Mouse (Mus musculus) intestine, postnatal 0 days (tissue): ENCODE measurements around the gene Zfp74. TPM values are rescaled to one million over a fixed set of nuclear protein-coding genes. Genes with fewer than 3 reads are reported as not detected.
A peak's percentile ranks its signal among the peaks of the same experiment; 100 is the strongest.

Experiments
- ATAC-seq: fragments of 200-750 bp; cut with Nextera tagmentation; 2 replicates; pipeline ENCODE4 v1.8.0; 2017; ENCODE audit warnings: mild to moderate bottlenecking, moderate TSS enrichment, moderate library complexity
- H3K27ac ChIP-seq: fragments of 300-500 bp; sonication (generic); 2 replicates; pipeline ENCODE4 v1.5.1; 2014; ENCODE audit warnings: mild to moderate bottlenecking, low read depth, low read length, moderate library complexity
- H3K27me3 ChIP-seq: fragments of 300-500 bp; sonication (generic); replicated peaks from 2 replicates; pipeline ENCODE4 v1.6.1; 2014; ENCODE audit warnings: low read length, mixed read lengths; ENCODE audit not compliant: control insufficient read depth, insufficient read depth
- H3K36me3 ChIP-seq: fragments of 300-500 bp; sonication (generic); 2 replicates; pipeline ENCODE4 v1.6.1; 2014; ENCODE audit warnings: mild to moderate bottlenecking, moderate library complexity; ENCODE audit not compliant: control insufficient read depth, insufficient read depth
- H3K4me1 ChIP-seq: fragments of 300-500 bp; sonication (generic); replicated peaks from 2 replicates; pipeline ENCODE4 v1.6.1; 2014; ENCODE audit warnings: antibody characterized with exemption, low read length, mixed read lengths; ENCODE audit not compliant: control insufficient read depth, insufficient read depth
- H3K4me2 ChIP-seq: fragments of 300-500 bp; sonication (generic); replicated peaks from 2 replicates; pipeline ENCODE4 v1.6.1; 2014; ENCODE audit warnings: low read depth, mild to moderate bottlenecking, moderate library complexity
- H3K4me3 ChIP-seq: fragments of 300-500 bp; sonication (generic); 2 replicates; pipeline ENCODE4 v1.5.1; 2014; ENCODE audit warnings: low read depth, low read length
- H3K9ac ChIP-seq: fragments of 300-500 bp; sonication (generic); 2 replicates; pipeline ENCODE4 v1.6.1; 2014; ENCODE audit warnings: mild to moderate bottlenecking, low read depth, low read length
- H3K9me3 ChIP-seq: fragments of 300-500 bp; sonication (generic); 2 replicates; pipeline ENCODE4 v1.6.1; 2016; ENCODE audit warnings: mixed run types; ENCODE audit not compliant: control insufficient read depth
- CTCF ChIP-seq: sonication (generic); IDR thresholded peaks from 2 replicates; pipeline ENCODE4 v1.5.1; 2016; ENCODE audit warnings: low read depth, mild to moderate bottlenecking, control low read depth, antibody characterized with exemption, moderate library complexity
- WGBS: fragments of 180-500 bp; shearing (Covaris S2); extraction: QIAGEN DNeasy Blood & Tissue Kit; methylation state at CpG from one replicate; pipeline ENCODE4 v1.1.7; 2014; 5-methylcytosine and 5-hydroxymethylcytosine counted together
- polyA plus RNA-seq: library from polyadenylated mRNA; unstranded; fragments of >200 nt; fragmentation: Nextera tagmentation; extraction: Ambion mirVana; gene quantifications from 2 replicates; pipeline ENCODE4 v1.2.1, GENCODE M21; 2015

Zfp74 gene
- 2.6 and 2.8 TPM in 2 replicates for polyA plus RNA-seq

DNA sequence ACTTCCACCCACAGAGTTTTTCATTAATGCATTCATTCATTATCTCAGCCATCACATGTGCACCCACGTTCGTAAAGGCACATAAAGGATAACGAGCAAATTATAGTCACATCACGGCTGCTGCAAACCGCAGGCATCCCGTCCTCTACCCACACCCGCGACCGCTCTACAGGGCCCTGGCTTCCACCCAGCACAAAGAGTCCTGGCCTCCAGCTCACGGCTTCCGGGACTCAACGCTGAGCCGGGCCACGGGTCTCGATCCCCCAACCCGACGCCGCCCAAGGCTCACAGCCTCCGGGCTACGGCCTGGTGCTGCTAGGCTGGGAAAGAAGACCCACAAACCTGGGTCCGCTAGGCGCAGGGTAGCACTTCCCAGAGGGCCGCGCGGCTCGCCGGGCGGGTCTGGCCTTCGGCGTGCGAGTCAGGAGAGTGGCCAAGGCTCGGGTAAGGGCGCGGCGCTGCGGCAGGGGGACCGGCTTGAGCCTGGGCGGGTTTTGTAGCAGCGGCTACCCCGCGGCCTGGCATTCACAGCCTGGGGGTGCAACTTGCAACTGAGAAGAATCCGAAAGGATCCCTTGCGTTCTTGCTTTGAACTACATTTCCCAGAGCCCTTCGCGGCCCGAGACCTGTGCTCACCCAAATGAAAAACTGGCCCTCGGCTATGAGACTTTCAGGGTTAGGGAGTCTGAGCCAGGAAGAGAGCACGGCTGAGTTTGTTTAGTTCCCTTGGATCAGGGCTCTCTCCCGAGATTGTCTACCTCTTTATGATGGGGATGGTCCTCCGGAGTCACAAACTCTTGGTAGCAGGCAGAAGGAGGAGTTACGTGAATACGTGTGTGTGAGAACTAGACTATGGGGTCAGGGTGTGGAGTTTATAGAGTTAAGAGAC lies at the start of gene Zfp74:
Gene Zfp74, minus strand, starts transcription at position 577 of the 889 bp plus-strand sequence.
- peak within 1 kb of the TSS; percentile 82 for H3K4me2 ChIP-seq
- under 1% methylated on average over 52 of the region's 52 CpGs for WGBS
- no peaks in the 10 kb centered on the region for H3K36me3 ChIP-seq
- H3K27ac ChIP-seq: peak within 1 kb of the TSS; percentile 79
- H3K27me3 ChIP-seq: no peaks in the 10 kb centered on the region
- H3K9me3 ChIP-seq: no peaks in the 10 kb centered on the region
- peak within 1 kb of the TSS; percentile 70 for H3K9ac ChIP-seq
- no peaks in the 10 kb centered on the region for H3K4me1 ChIP-seq
- peak; percentile 81 for ATAC-seq
- H3K4me3 ChIP-seq: peak within 1 kb of the TSS; percentile 77
- TF ChIP-seq CTCF: peak; percentile 24

DNA sequence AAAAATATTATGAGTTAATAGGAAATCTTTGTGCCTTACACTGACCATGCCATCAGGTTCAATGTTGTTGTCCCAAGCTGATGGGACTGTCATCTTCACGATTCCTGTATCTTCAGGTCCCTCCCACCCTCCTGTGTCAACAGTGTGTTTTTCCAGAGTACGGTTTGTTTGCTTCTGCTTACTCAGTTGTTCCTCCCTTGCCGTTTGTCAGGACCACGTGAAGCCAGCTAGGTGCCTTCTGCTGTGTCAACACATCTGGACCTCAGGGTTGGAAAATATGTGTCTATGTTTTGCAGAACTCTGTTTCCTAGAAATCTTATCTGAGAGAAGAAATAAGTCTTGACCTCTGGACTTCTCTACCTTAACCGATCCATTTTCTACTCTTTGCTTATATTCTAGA lies 46.7 kb upstream of the Zfp74 start:
- ATAC-seq: peak; percentile 82

GRCm38 (mm10) chr7:29995134-29995533 lies 41.2 kb upstream of the Zfp74 start:
- TF ChIP-seq CTCF: no peak
- H3K36me3 ChIP-seq: peaks cover 32% of the 10 kb centered on the region
- no peak overlapping the region for H3K4me3 ChIP-seq
- H3K4me1 ChIP-seq: no peaks in the 10 kb centered on the region
- 88% methylated on average over 8 of the region's 8 CpGs for WGBS
- H3K9me3 ChIP-seq: no peaks in the 10 kb centered on the region
- no peak overlapping the region for H3K4me2 ChIP-seq
- no peak for ATAC-seq
- H3K9ac ChIP-seq: no peak overlapping the region
- no peak overlapping the region for H3K27ac ChIP-seq
- no peaks in the 10 kb centered on the region for H3K27me3 ChIP-seq

More for the DNA sequence above, 46.7 kb upstream of the Zfp74 start:
- 39% methylated on average over 5 of the region's 5 CpGs for WGBS
- peak overlapping the region; percentile 70 for H3K27ac ChIP-seq
- no peak overlapping the region for H3K4me2 ChIP-seq
- H3K9ac ChIP-seq: no peak overlapping the region
- no peaks in the 10 kb centered on the region for H3K9me3 ChIP-seq
- TF ChIP-seq CTCF: no peak
- H3K36me3 ChIP-seq: peaks cover 37% of the 10 kb centered on the region
- no peak overlapping the region for H3K4me3 ChIP-seq
- H3K27me3 ChIP-seq: no peaks in the 10 kb centered on the region
- no peaks in the 10 kb centered on the region; the same call in 1 of the 2 replicates for H3K4me1 ChIP-seq

DNA sequence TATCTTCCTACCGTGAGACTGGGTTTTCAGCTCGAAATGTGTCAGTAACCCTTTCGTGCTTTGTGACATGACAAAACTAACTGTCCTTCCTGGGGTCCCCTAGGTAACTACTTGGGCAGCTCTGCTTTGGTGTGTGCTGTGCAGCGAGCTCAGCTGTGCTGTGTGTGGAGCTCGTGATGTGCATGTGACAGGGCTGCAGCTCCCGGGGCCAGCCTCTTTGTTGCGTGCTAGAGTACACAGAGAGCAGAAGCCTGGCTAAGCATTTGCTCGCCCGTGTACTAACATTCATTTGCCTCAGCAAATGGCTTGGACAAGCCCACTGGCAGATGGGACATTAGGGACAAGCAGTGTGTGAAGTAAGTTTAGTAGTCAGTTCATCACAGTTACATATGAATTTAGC lies 39.5 kb upstream of the Zfp74 start:
- ATAC-seq: no peak
- H3K4me1 ChIP-seq: no peaks in the 10 kb centered on the region
- H3K27ac ChIP-seq: peak overlapping the region; percentile 46
- 88% methylated on average over 9 of the region's 9 CpGs for WGBS
- H3K4me3 ChIP-seq: no peak overlapping the region
- no peaks in the 10 kb centered on the region for H3K27me3 ChIP-seq
- H3K9me3 ChIP-seq: no peaks in the 10 kb centered on the region
- H3K4me2 ChIP-seq: no peak overlapping the region
- TF ChIP-seq CTCF: no peak
- H3K9ac ChIP-seq: no peak overlapping the region
- H3K36me3 ChIP-seq: peaks cover 17% of the 10 kb centered on the region

- Histone ChIP-seq H3K4me1 (no peaks in the 10 kb centered on the region), H3K9ac (no peak overlapping the region), H3K4me3 (no peak overlapping the region), H3K36me3 (peaks cover 18% of the 10 kb centered on the region), H3K4me2 (no peak overlapping the region), H3K27me3 (no peaks in the 10 kb centered on the region), H3K9me3 (no peaks in the 10 kb centered on the region), H3K27ac (peak overlapping the region; percentile 46; the same call in 1 of the 2 replicates)
- ATAC-seq: no peak
- TF ChIP-seq CTCF: no peak
- 86% methylated on average over 8 of the region's 8 CpGs for WGBS
Measured at GRCm38 (mm10) chr7:29992698-29993097, 38.8 kb upstream of the Zfp74 start.

DNA sequence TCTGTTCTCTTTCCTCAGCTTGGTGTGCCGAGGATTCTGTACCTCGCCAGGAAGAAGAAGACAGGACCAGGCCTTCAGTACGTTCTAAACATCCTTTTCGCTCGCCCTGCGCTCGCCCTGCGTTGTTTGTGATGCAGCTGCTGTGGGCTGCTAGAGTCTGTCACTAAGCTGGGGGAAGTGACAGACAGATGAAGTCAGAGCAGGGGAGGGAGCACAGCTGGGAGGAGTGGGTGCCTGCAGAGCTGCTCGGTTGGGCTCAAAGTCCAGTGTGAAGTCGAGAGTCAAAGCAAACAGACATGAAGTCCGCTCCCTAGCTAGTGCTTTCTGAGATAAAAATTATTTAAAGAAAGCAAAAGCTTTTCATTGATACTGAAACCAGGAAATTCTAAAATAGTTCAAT lies 35.1 kb upstream of the Zfp74 start:
- peaks cover 22% of the 10 kb centered on the region for H3K36me3 ChIP-seq
- H3K27me3 ChIP-seq: no peaks in the 10 kb centered on the region
- H3K4me2 ChIP-seq: peak overlapping the region; percentile 27; the same call in 1 of the 2 replicates
- no peak overlapping the region for H3K4me3 ChIP-seq
- H3K9ac ChIP-seq: no peak overlapping the region
- H3K9me3 ChIP-seq: no peaks in the 10 kb centered on the region
- H3K27ac ChIP-seq: peak overlapping the region; percentile 60
- peak; percentile 78 for ATAC-seq
- TF ChIP-seq CTCF: no peak
- H3K4me1 ChIP-seq: peaks cover 8% of the 10 kb centered on the region; the same call in 1 of the 2 replicates
- WGBS: 39% methylated on average over 11 of the region's 11 CpGs
